ENCODE assay signal across 1 mouse cellular context in the genomic region with DNA sequence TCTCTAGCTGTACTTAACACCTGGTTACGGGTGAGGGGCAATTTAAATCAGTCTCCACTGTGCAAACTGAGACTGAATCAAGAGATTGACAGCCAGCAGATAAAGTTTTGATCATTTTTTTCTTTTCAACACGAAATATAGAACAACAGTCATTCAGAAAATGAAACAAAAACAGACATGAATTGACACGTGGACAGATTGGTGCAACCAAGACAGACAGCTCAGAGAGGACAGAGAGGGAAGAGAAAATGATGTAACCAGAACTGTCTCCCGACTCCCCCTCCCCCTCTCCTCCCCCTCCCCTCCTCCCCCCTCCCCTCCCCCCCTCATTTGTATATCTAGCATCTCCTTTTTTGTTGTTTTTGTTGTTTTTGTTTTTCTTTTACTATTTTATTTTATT.
TF ChIP-seq lines count a peak whose summit lies in the region.

No protein-coding gene starts in this region.

TF ChIP-seq in CH12.LX, 34 proteins besides CTCF, POLR2A, EP300 and RAD21:
- TF ChIP-seq GABPA (IDR thresholded peaks at IDR 0.05; ENCODE audit: insufficient replicate concordance, low read depth, low read length) (no peak), CHD1 (IDR thresholded peaks at IDR 0.05; ENCODE audit: low read depth, low read length) (no peak), UBTF (IDR thresholded peaks at IDR 0.05; ENCODE audit: low read depth, low read length) (no peak), E2F4 (IDR thresholded peaks at IDR 0.05; ENCODE audit: insufficient replicate concordance, low read depth, low read length) (no peak), ZNF384 (IDR thresholded peaks at IDR 0.05; ENCODE audit: low read depth, low read length) (peak; percentile 75), ZMIZ1 (IDR thresholded peaks at IDR 0.05; ENCODE audit: low read depth, low read length) (no peak), TCF12 (IDR thresholded peaks at IDR 0.05; ENCODE audit: low read depth, low read length) (no peak), NRF1 (IDR thresholded peaks at IDR 0.05; ENCODE audit: low read depth, low read length) (no peak), ZKSCAN1 (IDR thresholded peaks at IDR 0.05; ENCODE audit: borderline replicate concordance, low read depth, low read length) (no peak), MAZ (IDR thresholded peaks at IDR 0.05; ENCODE audit: low read depth, low read length) (peak; percentile 53; the same call in 1 of the 2 replicates), ETS1 (conservative IDR thresholded peaks at IDR 0.05; ENCODE audit: low read depth, low read length) (peak; percentile 86), PAX5 (IDR thresholded peaks at IDR 0.05; ENCODE audit: low read length) (no peak), IRF4 (IDR thresholded peaks at IDR 0.05; ENCODE audit: low read depth, low read length) (peak; percentile 89), MAX (IDR thresholded peaks at IDR 0.05; ENCODE audit: low read length) (peak; percentile 74), MYC (IDR thresholded peaks at IDR 0.05; ENCODE audit: low read depth, low read length) (peak; percentile 92), ZC3H11A (IDR thresholded peaks at IDR 0.05; ENCODE audit: low read depth, low read length) (no peak), MAFK (IDR thresholded peaks at IDR 0.05; ENCODE audit: insufficient replicate concordance, low read length) (no peak), KAT2A (IDR thresholded peaks at IDR 0.05; ENCODE audit: insufficient replicate concordance, low read length) (no peak), ELF1 (IDR thresholded peaks at IDR 0.05; ENCODE audit: low read depth, low read length) (no peak), POLR2AphosphoS2 (IDR thresholded peaks at IDR 0.05; ENCODE audit: low read depth, low read length) (no peak), JUN (IDR thresholded peaks at IDR 0.05; ENCODE audit: insufficient read depth, low read depth, low read length) (peak; percentile 59; the same call in 1 of the 2 replicates), RCOR1 (conservative IDR thresholded peaks at IDR 0.05; ENCODE audit: low read depth, low read length) (no peak), MXI1 (IDR thresholded peaks at IDR 0.05; ENCODE audit: low read depth, low read length) (peak; percentile 31; the same call in 1 of the 2 replicates), BHLHE40 (IDR thresholded peaks at IDR 0.05; ENCODE audit: low read depth, low read length) (peak; percentile 80), TBP (conservative IDR thresholded peaks at IDR 0.05; ENCODE audit: low read depth, low read length) (no peak), NELFE (IDR thresholded peaks at IDR 0.05; ENCODE audit: low read depth, low read length) (no peak), JUND (conservative IDR thresholded peaks at IDR 0.05; ENCODE audit: low read depth, low read length) (peak; percentile 84), SMC3 (IDR thresholded peaks at IDR 0.05; ENCODE audit: low read depth, low read length) (no peak), CHD2 (IDR thresholded peaks at IDR 0.05; ENCODE audit: low read length) (0 out of 2 replicates have a peak, but pooled peaks have one; percentile 22), USF1 (IDR thresholded peaks at IDR 0.05; ENCODE audit: low read depth, low read length) (peak; percentile 35; the same call in 1 of the 2 replicates), SIN3A (IDR thresholded peaks at IDR 0.05; ENCODE audit: low read length) (no peak), MEF2A (IDR thresholded peaks at IDR 0.05; ENCODE audit: borderline replicate concordance, low read depth, low read length) (peak; percentile 52; the same call in 1 of the 2 replicates), HCFC1 (IDR thresholded peaks at IDR 0.05; ENCODE audit: low read depth, low read length) (peak; percentile 33; the same call in 1 of the 2 replicates), USF2 (conservative IDR thresholded peaks at IDR 0.05; ENCODE audit: low read depth, low read length) (no peak)
